Mouse (Mus musculus) brain, embryonic 14.5 days (tissue): ENCODE results near the gene Styx.

ENCODE experiments used
- CTCF ChIP-seq: fragments of 200-500 bp; IDR thresholded peaks from 2 replicates; pipeline ENCODE4 v1.5.1; 2012; ENCODE audit warnings: inconsistent platforms, mild to moderate bottlenecking, moderate library complexity, borderline replicate concordance; ENCODE audit not compliant: insufficient read depth, insufficient read length; ENCODE audit errors: extremely low read depth
- POLR2A ChIP-seq: fragments of 200-500 bp; IDR thresholded peaks from 2 replicates; pipeline ENCODE4 v1.6.1; 2012; ENCODE audit warnings: mild to moderate bottlenecking, inconsistent platforms, borderline replicate concordance; ENCODE audit not compliant: poor library complexity, insufficient read depth, insufficient read length, severe bottlenecking; ENCODE audit errors: extremely low read depth

DNA sequence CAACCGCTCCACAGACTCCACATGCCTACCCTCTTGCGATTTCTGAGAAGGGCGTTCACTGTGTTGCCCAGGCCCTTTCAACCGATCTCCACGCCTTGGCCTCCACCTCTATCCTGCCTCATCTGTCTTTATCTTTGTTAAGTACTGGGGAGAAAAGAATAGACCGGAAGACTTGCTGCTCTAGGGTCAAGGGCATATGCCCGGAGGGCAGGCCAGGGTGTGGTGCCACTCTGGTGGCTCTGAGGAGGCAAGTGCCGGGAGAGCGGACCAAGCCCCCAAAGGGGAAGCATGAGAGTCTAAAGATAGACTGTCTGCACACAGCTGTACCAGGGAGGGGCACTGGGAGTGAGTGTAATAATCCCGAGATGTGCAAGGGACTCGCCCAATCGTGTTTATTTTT is 94.6 kb downstream of the Styx start:
- TF ChIP-seq CTCF (no peak), POLR2A (no peak)
